Mouse (Mus musculus): ENCODE measurements around the gene Cnot6l. TPM values are rescaled to one million over a fixed set of nuclear protein-coding genes. Genes with fewer than 3 reads are reported as not detected.
A peak's percentile ranks its signal among the peaks of the same experiment; 100 is the strongest.

Gene Cnot6l
- polyA plus RNA-seq, 2 experiments = 16.5 to 25.8 TPM

DNA sequence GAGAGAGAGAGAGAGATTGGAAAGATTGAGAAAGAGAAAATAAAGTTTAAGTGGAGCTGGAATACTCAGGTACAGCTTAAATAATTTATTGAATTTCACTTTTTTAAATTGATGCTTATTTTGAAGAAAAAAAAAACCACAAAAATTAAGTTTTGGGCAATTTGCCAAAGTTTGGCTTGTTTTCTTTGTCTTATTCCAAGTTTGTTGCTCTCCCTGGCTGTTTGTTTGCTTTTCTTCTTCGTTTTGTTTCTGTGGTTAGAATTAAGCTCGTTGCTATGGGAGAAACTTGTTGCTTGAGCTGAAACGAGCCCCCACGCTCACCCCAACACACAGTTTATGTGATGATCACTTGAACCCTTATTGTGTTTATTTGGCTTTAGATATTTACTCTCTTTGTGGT, 27.3 kb upstream of the Cnot6l start:
- no peak for TF ChIP-seq POLR2A (IDR thresholded peaks at IDR 0.05; ENCODE audit: borderline replicate concordance, extremely low read depth, insufficient read depth, insufficient read length)

DNA sequence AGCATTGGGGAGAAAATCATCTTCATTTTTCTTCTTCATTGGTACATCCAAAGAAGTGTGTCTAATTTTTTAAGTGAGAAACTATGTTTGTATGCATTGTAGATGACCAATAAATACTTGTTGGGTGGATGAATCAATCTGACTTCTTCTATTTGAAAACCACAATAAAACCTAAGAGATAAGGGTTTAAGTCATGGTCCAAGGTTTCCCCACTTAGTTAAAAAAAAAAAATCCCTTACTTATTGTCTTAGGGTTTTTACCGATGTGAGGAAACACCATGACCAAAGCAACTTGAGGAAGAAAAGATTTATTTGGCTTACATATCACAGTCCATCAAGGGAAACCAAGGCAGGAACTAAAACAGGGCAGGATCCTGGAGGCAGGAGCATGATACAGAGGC, 25.8 kb upstream of the Cnot6l start:
- Histone ChIP-seq H3K9ac (ENCODE audit: low read depth, low read length, severe bottlenecking) (no peak overlapping the region), H3K9me3 (ENCODE audit: control insufficient read depth, low read length) (no peaks in the 10 kb centered on the region), H3K36me3 (ENCODE audit: control insufficient read depth, insufficient read depth, low read length) (no peaks in the 10 kb centered on the region), H3K27ac (replicated peaks; ENCODE audit: low read depth, low read length) (no peak overlapping the region), H3K4me1 (ENCODE audit: control insufficient read depth, insufficient read depth, low read length) (no peaks in the 10 kb centered on the region), H3K4me3 (replicated peaks; ENCODE audit: low read length) (no peak overlapping the region), H3K4me2 (replicated peaks; ENCODE audit: low read depth, low read length, severe bottlenecking) (no peak overlapping the region), H3K27me3 (ENCODE audit: control insufficient read depth, insufficient read depth, low read length) (no peaks in the 10 kb centered on the region)
- DNase-seq (ENCODE audit: low spot score) = no peak
- TF ChIP-seq POLR2A (IDR thresholded peaks at IDR 0.05; ENCODE audit: borderline replicate concordance, extremely low read depth, insufficient read depth, insufficient read length) = no peak
- no peak for ATAC-seq (ENCODE audit: low FRiP score, low read depth)
- WGBS = 94% methylated on average over 1 of the region's 1 CpGs

More for the DNA sequence above, 27.3 kb upstream of the Cnot6l start:
- Histone ChIP-seq H3K27ac (replicated peaks; ENCODE audit: low read depth, low read length) (no peak overlapping the region), H3K9me3 (ENCODE audit: control insufficient read depth, low read length) (no peaks in the 10 kb centered on the region), H3K4me2 (replicated peaks; ENCODE audit: low read depth, low read length, severe bottlenecking) (no peak overlapping the region), H3K4me1 (ENCODE audit: control insufficient read depth, insufficient read depth, low read length) (no peaks in the 10 kb centered on the region), H3K9ac (ENCODE audit: low read depth, low read length, severe bottlenecking) (no peak overlapping the region), H3K36me3 (ENCODE audit: control insufficient read depth, insufficient read depth, low read length) (no peaks in the 10 kb centered on the region), H3K27me3 (ENCODE audit: control insufficient read depth, insufficient read depth, low read length) (no peaks in the 10 kb centered on the region), H3K4me3 (replicated peaks; ENCODE audit: low read length) (no peak overlapping the region)
- ATAC-seq (ENCODE audit: low FRiP score, low read depth) (no peak), DNase-seq (ENCODE audit: low spot score) (no peak)
- 62% methylated on average over 4 of the region's 4 CpGs for WGBS

DNA sequence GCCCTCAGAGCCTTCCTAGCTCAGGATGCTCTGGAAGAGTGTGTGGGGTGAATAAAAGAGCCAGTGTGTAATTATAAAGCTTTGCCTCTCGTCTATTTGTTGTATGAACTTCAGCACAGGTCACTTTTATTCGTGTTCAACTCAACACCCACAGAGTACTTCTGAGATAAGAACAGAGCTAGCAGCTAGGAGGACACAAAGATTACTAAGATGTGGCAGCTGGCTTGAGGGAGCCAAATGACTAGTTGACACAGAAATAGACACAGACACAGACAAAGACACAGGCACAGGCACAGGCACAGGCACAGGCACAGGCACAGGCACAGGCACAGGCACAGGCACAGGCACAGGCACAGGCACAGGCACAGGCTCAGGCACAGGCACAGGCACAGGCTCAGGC, 20.0 kb upstream of the Cnot6l start:
- Histone ChIP-seq H3K9me3 (ENCODE audit: control insufficient read depth, low read length) (no peaks in the 10 kb centered on the region), H3K36me3 (ENCODE audit: control insufficient read depth, insufficient read depth, low read length) (no peaks in the 10 kb centered on the region), H3K4me2 (replicated peaks; ENCODE audit: low read depth, low read length, severe bottlenecking) (no peak overlapping the region), H3K4me3 (replicated peaks; ENCODE audit: low read length) (no peak overlapping the region), H3K9ac (ENCODE audit: low read depth, low read length, severe bottlenecking) (no peak overlapping the region), H3K27me3 (ENCODE audit: control insufficient read depth, insufficient read depth, low read length) (no peaks in the 10 kb centered on the region), H3K27ac (replicated peaks; ENCODE audit: low read depth, low read length) (no peak overlapping the region), H3K4me1 (ENCODE audit: control insufficient read depth, insufficient read depth, low read length) (no peaks in the 10 kb centered on the region)
- DNase-seq (ENCODE audit: low spot score) (no peak), ATAC-seq (ENCODE audit: low FRiP score, low read depth) (no peak)
- no peak for TF ChIP-seq POLR2A (IDR thresholded peaks at IDR 0.05; ENCODE audit: borderline replicate concordance, extremely low read depth, insufficient read depth, insufficient read length)
- WGBS = 63% methylated on average over 2 of the region's 2 CpGs

- DNase-seq (ENCODE audit: low spot score) (no peak), ATAC-seq (ENCODE audit: low FRiP score, low read depth) (no peak)
- H3K4me3 ChIP-seq (replicated peaks; ENCODE audit: low read length) = no peak overlapping the region
- H3K9me3 ChIP-seq (ENCODE audit: control insufficient read depth, low read length) = no peaks in the 10 kb centered on the region
- no peak overlapping the region for H3K27ac ChIP-seq (replicated peaks; ENCODE audit: low read depth, low read length)
- 74% methylated on average over 2 of the region's 2 CpGs for WGBS
- no peak overlapping the region for H3K4me2 ChIP-seq (replicated peaks; ENCODE audit: low read depth, low read length, severe bottlenecking)
- no peaks in the 10 kb centered on the region for H3K27me3 ChIP-seq (ENCODE audit: control insufficient read depth, insufficient read depth, low read length)
- H3K9ac ChIP-seq (ENCODE audit: low read depth, low read length, severe bottlenecking) = no peak overlapping the region
- TF ChIP-seq POLR2A (IDR thresholded peaks at IDR 0.05; ENCODE audit: borderline replicate concordance, extremely low read depth, insufficient read depth, insufficient read length) = no peak
- H3K4me1 ChIP-seq (ENCODE audit: control insufficient read depth, insufficient read depth, low read length) = no peaks in the 10 kb centered on the region
- H3K36me3 ChIP-seq (ENCODE audit: control insufficient read depth, insufficient read depth, low read length) = no peaks in the 10 kb centered on the region
These were observed 19.2 kb upstream of the Cnot6l start for GRCm38 (mm10) chr5:96183211-96183610.

DNA sequence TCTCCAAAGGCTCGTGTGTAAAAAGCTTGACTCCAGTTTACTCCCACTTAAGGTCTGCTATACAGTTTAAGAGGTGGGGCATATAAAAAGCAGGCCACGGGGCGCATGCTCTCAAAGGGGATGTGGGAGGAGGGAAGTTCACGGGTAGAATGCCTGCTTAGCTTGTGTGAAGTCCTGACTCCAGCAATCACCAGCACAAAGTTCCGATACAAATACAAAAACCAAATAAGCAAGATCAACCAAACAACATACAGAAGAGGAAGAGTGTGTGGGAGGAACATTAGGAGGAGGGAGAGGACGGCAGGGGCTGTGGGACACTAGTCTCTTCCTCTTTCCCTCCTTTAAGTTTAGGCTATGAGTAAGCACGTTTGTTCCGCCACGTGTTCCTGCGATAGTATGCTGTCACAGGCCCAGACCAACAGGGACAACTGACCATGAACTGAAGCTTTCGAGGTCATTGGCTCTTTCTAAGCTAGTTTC, 12.9 kb upstream of the Cnot6l start:
- Histone ChIP-seq H3K27me3 (ENCODE audit: control insufficient read depth, insufficient read depth, low read length) (no peaks in the 10 kb centered on the region), H3K9ac (ENCODE audit: low read depth, low read length, severe bottlenecking) (peak overlapping the region; percentile 8; the same call in 1 of the 2 replicates), H3K4me2 (replicated peaks; ENCODE audit: low read depth, low read length, severe bottlenecking) (peak overlapping the region; percentile 41), H3K36me3 (ENCODE audit: control insufficient read depth, insufficient read depth, low read length) (no peaks in the 10 kb centered on the region), H3K9me3 (ENCODE audit: control insufficient read depth, low read length) (no peaks in the 10 kb centered on the region), H3K4me3 (replicated peaks; ENCODE audit: low read length) (peak overlapping the region; percentile 21), H3K27ac (replicated peaks; ENCODE audit: low read depth, low read length) (peak overlapping the region; percentile 14; the same call in 1 of the 2 replicates), H3K4me1 (ENCODE audit: control insufficient read depth, insufficient read depth, low read length) (0 out of 2 replicates have a peak, but pooled peaks cover 8% of the 10 kb centered on the region)
- ATAC-seq (ENCODE audit: low FRiP score, low read depth) (peak; percentile 68; the same call in 1 of the 2 replicates), DNase-seq (ENCODE audit: low spot score) (peak; percentile 31)
- no peak for TF ChIP-seq POLR2A (IDR thresholded peaks at IDR 0.05; ENCODE audit: borderline replicate concordance, extremely low read depth, insufficient read depth, insufficient read length)
- 37% methylated on average over 11 of the region's 11 CpGs for WGBS
